Mouse (Mus musculus): ENCODE data around the gene Yipf4. TPM values are rescaled to one million over a fixed set of nuclear protein-coding genes. Genes with fewer than 3 reads are reported as not detected.
A peak's percentile ranks its signal among the peaks of the same experiment; 100 is the strongest.

Gene Yipf4
- polyA plus RNA-seq, 1 experiment: 38.8 TPM

GRCm38 (mm10) chr17:74522797-74523723 is 33.8 kb downstream of the Yipf4 start:
- H3K4me3 ChIP-seq (ENCODE audit: insufficient read depth, low read length): no peak overlapping the region
- TF ChIP-seq CTCF (IDR thresholded peaks at IDR 0.05; ENCODE audit: extremely low read depth, insufficient read depth, low read length): no peak
- no peak for TF ChIP-seq POLR2A (IDR thresholded peaks at IDR 0.05; ENCODE audit: extremely low read depth, insufficient read depth, low read length)
- H3K27ac ChIP-seq (ENCODE audit: insufficient read depth, low read length): no peak overlapping the region
- peaks cover 2% of the 10 kb centered on the region; the same call in 1 of the 2 replicates for H3K4me1 ChIP-seq (ENCODE audit: control insufficient read depth, insufficient read depth, low read length)

DNA sequence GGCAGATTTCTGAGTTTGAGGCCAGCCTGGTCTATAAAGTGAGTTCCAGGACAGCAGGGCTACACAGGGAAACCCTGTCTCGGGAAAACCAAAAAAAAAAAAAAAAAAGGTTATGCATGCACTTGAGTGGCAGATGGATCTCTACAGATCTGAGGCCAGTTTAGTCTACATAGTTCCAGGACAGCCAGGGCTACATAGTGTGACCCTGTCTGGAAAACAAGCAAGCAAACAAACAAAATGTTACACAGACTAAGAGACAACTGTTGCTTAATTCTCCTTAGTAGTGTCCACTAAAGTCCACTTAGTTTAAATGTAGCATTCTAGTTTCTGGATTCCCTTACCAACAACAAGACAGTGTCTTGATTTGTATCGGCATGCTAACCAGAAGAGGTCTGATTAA is 36.8 kb downstream of the Yipf4 start:
- Histone ChIP-seq H3K4me1 (ENCODE audit: control insufficient read depth, insufficient read depth, low read length) (peaks cover 4% of the 10 kb centered on the region; the same call in 1 of the 2 replicates), H3K27ac (ENCODE audit: insufficient read depth, low read length) (no peak overlapping the region), H3K4me3 (ENCODE audit: insufficient read depth, low read length) (no peak overlapping the region)
- TF ChIP-seq CTCF (IDR thresholded peaks at IDR 0.05; ENCODE audit: extremely low read depth, insufficient read depth, low read length) (no peak), POLR2A (IDR thresholded peaks at IDR 0.05; ENCODE audit: extremely low read depth, insufficient read depth, low read length) (no peak)

DNA sequence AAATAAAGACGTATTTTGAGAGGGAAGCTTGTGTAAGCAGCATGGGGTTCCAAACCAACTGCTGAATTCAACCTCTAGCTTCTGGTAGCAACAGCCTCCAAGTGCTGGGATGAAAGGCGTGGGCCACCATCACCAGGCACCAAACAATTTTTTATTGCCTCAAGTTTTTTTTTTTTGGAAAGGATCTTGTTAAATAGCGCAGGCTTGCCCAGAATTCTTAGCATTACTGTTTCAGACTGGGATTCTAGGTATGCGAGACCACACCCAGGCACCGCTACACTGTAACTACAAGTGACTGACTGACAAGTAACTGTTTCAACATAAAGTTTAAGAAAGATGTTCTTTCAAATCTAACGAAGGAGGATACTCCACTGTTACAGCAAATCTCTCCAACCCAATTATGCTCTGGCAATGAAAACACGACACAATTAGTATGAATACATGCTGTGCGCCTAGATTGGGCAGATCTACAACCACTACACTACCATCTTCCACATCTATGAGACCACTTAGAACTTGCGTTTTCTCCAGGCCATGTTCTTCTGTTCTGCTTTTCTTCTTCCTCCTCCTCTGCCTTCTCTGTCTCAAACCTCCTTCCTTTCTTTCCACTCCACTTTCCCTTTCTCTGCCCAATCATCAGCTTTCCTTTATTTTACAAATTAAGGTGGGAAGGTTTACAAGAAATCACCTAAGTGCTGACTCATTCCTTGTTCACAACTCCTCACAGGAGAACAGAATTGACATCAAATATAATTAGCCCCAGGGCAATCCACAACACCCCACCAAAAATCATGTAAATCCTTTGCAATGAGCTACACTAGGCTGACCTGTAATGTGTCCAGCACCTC is 37.7 kb downstream of the Yipf4 start:
- Histone ChIP-seq H3K4me1 (ENCODE audit: control insufficient read depth, insufficient read depth, low read length) (peaks cover 4% of the 10 kb centered on the region; the same call in 1 of the 2 replicates), H3K4me3 (ENCODE audit: insufficient read depth, low read length) (peak overlapping the region; percentile 81; the same call in 1 of the 2 replicates), H3K27ac (ENCODE audit: insufficient read depth, low read length) (peak overlapping the region; percentile 62)
- no peak for TF ChIP-seq POLR2A (IDR thresholded peaks at IDR 0.05; ENCODE audit: extremely low read depth, insufficient read depth, low read length)
- TF ChIP-seq CTCF (IDR thresholded peaks at IDR 0.05; ENCODE audit: extremely low read depth, insufficient read depth, low read length): no peak

DNA sequence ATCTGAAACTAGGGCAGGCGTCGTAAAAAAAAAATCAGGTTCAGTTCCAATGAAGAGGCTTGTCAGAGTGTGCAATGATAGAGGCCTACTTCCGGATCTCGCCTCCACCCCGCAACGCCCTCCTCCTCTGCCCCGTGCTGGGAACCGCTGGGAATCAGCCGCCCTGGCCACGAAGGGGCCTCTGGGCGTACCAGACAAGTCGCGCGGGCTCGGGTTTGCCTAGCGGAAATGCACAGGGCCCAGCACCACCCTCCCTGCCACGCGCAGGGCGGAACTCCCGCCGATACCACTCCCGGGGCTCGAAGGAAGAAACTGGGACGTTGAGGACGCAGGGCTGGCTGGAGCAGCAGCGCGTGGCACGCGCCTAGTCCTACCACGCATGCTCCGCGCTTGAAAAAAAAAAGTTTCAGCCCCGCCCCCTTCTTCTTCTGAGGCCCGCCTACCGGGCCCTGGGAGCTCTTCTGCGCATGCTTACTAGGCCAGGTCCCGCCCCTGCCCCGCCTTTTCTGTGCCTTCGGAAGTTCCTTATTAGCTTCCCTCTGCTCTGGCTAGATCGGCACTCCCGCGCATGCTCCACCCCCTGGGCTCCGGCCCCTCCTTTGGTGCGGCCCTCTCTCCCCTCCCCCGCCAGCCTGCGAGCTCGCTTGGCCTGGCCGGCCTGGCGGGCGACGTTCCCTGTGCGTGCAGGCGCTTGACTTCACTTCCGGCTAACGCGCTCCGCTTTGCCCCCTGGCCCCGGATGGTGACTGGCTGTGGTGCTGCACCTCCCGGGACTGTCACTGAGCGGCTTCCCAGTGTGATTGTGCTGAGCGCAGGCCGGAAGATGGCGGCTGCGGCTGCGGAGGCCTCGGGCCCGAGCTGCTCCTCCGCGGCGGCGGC is 38.7 kb downstream of the Yipf4 start, which contains the start of gene Birc6:
Birc6 (plus strand) TSS at position 567 of the 879 bp plus-strand sequence.
- H3K4me3 ChIP-seq (ENCODE audit: insufficient read depth, low read length): peak within 1 kb of the TSS; percentile 81
- TF ChIP-seq POLR2A (IDR thresholded peaks at IDR 0.05; ENCODE audit: extremely low read depth, insufficient read depth, low read length) (peak; percentile 97), CTCF (IDR thresholded peaks at IDR 0.05; ENCODE audit: extremely low read depth, insufficient read depth, low read length) (no peak)
- peaks cover 4% of the 10 kb centered on the region; the same call in 1 of the 2 replicates for H3K4me1 ChIP-seq (ENCODE audit: control insufficient read depth, insufficient read depth, low read length)
- peak within 1 kb of the TSS; percentile 80 for H3K27ac ChIP-seq (ENCODE audit: insufficient read depth, low read length)

DNA sequence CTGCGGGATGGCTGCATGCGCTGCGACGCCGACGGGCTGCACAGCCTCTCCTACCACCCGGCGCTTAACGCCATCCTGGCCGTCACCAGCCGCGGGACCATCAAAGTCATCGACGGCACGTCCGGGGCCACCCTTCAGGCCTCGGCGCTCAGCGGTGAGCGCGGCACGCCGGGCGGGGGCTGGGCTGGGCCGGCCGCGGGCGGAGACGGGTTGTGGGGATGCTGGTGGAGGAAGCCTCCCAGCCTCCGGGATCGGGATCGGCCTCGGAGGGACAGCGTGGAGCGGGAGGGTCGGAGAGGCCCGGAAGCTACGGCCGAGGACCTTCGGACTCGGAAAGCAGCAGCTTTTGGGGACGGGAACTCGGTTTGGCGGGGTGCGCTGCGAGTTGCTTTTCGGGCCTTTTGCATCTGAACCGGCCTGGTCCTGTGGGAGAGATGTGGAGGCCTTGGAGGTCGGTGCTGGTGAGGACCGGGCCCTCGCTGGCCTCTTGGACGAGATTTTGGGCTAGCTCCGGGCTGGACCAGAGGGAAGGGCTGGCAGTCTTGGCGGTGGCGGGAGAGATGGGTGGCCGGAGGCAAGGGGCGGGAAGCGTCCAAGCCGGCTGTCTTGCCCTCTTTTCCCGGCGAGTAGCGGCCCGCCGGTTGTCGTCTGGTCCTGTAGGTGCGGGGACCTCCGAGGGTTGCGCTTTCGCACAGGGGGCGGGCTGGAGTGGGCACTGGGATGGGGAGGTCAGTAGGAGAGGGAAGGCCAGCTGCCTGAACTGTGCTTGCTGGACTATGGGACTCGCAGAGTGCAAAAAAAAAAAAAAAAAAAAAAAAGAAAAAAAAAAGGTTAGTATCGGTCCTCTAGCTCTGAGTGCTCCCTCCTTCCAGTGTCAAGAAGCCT is 39.6 kb downstream of the Yipf4 start:
- Histone ChIP-seq H3K27ac (ENCODE audit: insufficient read depth, low read length) (peak overlapping the region; percentile 80), H3K4me1 (ENCODE audit: control insufficient read depth, insufficient read depth, low read length) (peaks cover 4% of the 10 kb centered on the region; the same call in 1 of the 2 replicates), H3K4me3 (ENCODE audit: insufficient read depth, low read length) (peak overlapping the region; percentile 81)
- TF ChIP-seq POLR2A (IDR thresholded peaks at IDR 0.05; ENCODE audit: extremely low read depth, insufficient read depth, low read length): no peak
- TF ChIP-seq CTCF (IDR thresholded peaks at IDR 0.05; ENCODE audit: extremely low read depth, insufficient read depth, low read length): no peak

DNA sequence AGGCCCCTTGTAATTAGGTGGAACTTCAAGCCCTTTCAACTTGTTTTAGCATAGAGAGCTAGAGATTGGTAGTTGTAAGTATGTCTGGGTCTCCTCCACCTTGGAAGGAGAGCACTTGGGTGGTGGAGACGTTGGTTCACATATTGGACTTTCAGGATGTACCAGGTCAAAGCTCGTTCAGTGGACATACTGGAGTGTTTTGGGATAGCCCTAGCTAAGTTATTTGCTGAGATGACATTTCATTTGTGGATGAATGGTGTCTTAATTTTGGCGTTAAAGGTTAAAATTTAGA is 40.2 kb downstream of the Yipf4 start:
- peaks cover 4% of the 10 kb centered on the region; the same call in 1 of the 2 replicates for H3K4me1 ChIP-seq (ENCODE audit: control insufficient read depth, insufficient read depth, low read length)
- no peak overlapping the region for H3K27ac ChIP-seq (ENCODE audit: insufficient read depth, low read length)
- H3K4me3 ChIP-seq (ENCODE audit: insufficient read depth, low read length): peak overlapping the region; percentile 81
- TF ChIP-seq CTCF (IDR thresholded peaks at IDR 0.05; ENCODE audit: extremely low read depth, insufficient read depth, low read length) (no peak), POLR2A (IDR thresholded peaks at IDR 0.05; ENCODE audit: extremely low read depth, insufficient read depth, low read length) (no peak)

GRCm38 (mm10) chr17:74534971-74535370 is 45.7 kb downstream of the Yipf4 start:
- Histone ChIP-seq H3K27ac (ENCODE audit: insufficient read depth, low read length) (no peak overlapping the region), H3K4me3 (ENCODE audit: insufficient read depth, low read length) (no peak overlapping the region), H3K4me1 (ENCODE audit: control insufficient read depth, insufficient read depth, low read length) (peaks cover under 1% of the 10 kb centered on the region; the same call in 1 of the 2 replicates)
- TF ChIP-seq POLR2A (IDR thresholded peaks at IDR 0.05; ENCODE audit: extremely low read depth, insufficient read depth, low read length): no peak
- no peak for TF ChIP-seq CTCF (IDR thresholded peaks at IDR 0.05; ENCODE audit: extremely low read depth, insufficient read depth, low read length)

DNA sequence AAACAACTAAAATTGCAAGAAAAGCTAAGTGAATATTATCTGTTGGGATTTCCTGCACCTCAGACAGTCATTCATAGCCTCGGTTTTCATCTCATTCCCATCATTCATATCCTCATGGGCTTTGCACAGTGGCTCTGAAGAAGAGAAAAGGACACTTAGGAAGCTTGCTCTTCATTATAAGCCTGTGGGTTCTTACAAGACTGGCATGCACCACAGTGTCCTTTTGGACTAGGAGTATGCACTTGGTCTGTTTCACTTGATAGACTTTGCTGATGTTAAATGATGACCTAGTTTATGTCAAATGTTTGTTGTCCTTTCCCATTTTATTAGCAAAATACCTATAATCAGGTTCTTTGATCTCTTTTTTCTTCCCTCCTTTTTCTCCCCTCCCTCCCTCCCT is 48.2 kb downstream of the Yipf4 start:
- Histone ChIP-seq H3K4me1 (ENCODE audit: control insufficient read depth, insufficient read depth, low read length) (no peaks in the 10 kb centered on the region; the same call in 1 of the 2 replicates), H3K27ac (ENCODE audit: insufficient read depth, low read length) (no peak overlapping the region), H3K4me3 (ENCODE audit: insufficient read depth, low read length) (no peak overlapping the region)
- no peak for TF ChIP-seq CTCF (IDR thresholded peaks at IDR 0.05; ENCODE audit: extremely low read depth, insufficient read depth, low read length)
- TF ChIP-seq POLR2A (IDR thresholded peaks at IDR 0.05; ENCODE audit: extremely low read depth, insufficient read depth, low read length): no peak

All from cortical plate, adult 2 months (tissue).